Mouse (Mus musculus) kidney, postnatal 0 days (tissue): ENCODE results near the gene Hoxa11. TPM values are rescaled to one million over a fixed set of nuclear protein-coding genes. Genes with fewer than 3 reads are reported as not detected.

Experiments
- ATAC-seq: fragments of 200-750 bp; cut with Nextera tagmentation; replicated peaks from 2 replicates; pipeline ENCODE4 v1.8.0; 2017; ENCODE audit warnings: low read depth, moderate number of reproducible peaks, moderate TSS enrichment, moderate library complexity; ENCODE audit not compliant: low FRiP score
- DNase-seq: peaks from one replicate; pipeline ENCODE4 v3.0.0-alpha.2; 2016; ENCODE audit warnings: low spot score
- H3K27ac ChIP-seq: fragments of 300-500 bp; sonication (generic); 2 replicates; pipeline ENCODE4 v1.5.1; 2014; ENCODE audit warnings: mild to moderate bottlenecking
- H3K27me3 ChIP-seq: fragments of 300-500 bp; sonication (generic); 2 replicates; pipeline ENCODE4 v1.6.1; 2014; ENCODE audit warnings: low read length, mixed read lengths; ENCODE audit not compliant: insufficient read depth
- H3K36me3 ChIP-seq: fragments of 300-500 bp; sonication (generic); 2 replicates; pipeline ENCODE4 v1.6.1; 2014; ENCODE audit warnings: low read length, mixed read lengths; ENCODE audit not compliant: insufficient read depth
- H3K4me1 ChIP-seq: fragments of 300-500 bp; sonication (generic); replicated peaks from 2 replicates; pipeline ENCODE4 v1.6.1; 2014; ENCODE audit warnings: antibody characterized with exemption, low read length, mixed read lengths; ENCODE audit not compliant: insufficient read depth
- H3K4me2 ChIP-seq: fragments of 300-500 bp; sonication (generic); 2 replicates; pipeline ENCODE4 v1.6.1; 2014; ENCODE audit warnings: mild to moderate bottlenecking, low read length, moderate library complexity, mixed read lengths
- H3K4me3 ChIP-seq: fragments of 300-500 bp; sonication (generic); replicated peaks from 2 replicates; pipeline ENCODE4 v1.5.1; 2014; ENCODE audit warnings: low read depth, low read length
- H3K9ac ChIP-seq: fragments of 300-500 bp; sonication (generic); 2 replicates; pipeline ENCODE4 v1.6.1; 2014; ENCODE audit warnings: low read depth, low read length
- H3K9me3 ChIP-seq: fragments of 300-500 bp; sonication (generic); replicated peaks from 2 replicates; pipeline ENCODE4 v1.6.1; 2016; ENCODE audit warnings: low read length, inconsistent platforms, mixed read lengths
- CTCF ChIP-seq: IDR thresholded peaks from 2 replicates; pipeline ENCODE4 v1.5.1; 2016; ENCODE audit warnings: antibody characterized with exemption, low read depth, mild to moderate bottlenecking, moderate library complexity
- WGBS: fragments of 180-500 bp; shearing (Covaris S2); extraction: QIAGEN DNeasy Blood & Tissue Kit; methylation state at CpG from one replicate; pipeline ENCODE4 v1.1.7; 2014; 5-methylcytosine and 5-hydroxymethylcytosine counted together
- polyA plus RNA-seq: library from polyadenylated mRNA; unstranded; fragments of >200 nt; fragmentation: Nextera tagmentation; extraction: Ambion mirVana; gene quantifications from 2 replicates; pipeline ENCODE4 v1.2.1, GENCODE M21; 2015

The Hoxa11 gene
- polyA plus RNA-seq, 1 experiment from 2014 or later = 27.7 TPM

- DNase-seq (peak; percentile 44), ATAC-seq (no peak)
- TF ChIP-seq CTCF = no peak
- Histone ChIP-seq H3K27me3 (peaks cover 44% of the 10 kb centered on the region), H3K9ac (no peak overlapping the region), H3K4me1 (peaks cover 14% of the 10 kb centered on the region), H3K27ac (no peak overlapping the region), H3K4me3 (peak overlapping the region; percentile 20), H3K4me2 (peak overlapping the region; percentile 43), H3K36me3 (no peaks in the 10 kb centered on the region), H3K9me3 (no peaks in the 10 kb centered on the region)
- WGBS = 6% methylated on average over 59 of the region's 59 CpGs
These were observed 8.2 kb upstream of the Hoxa11 start for GRCm38 (mm10) chr6:52253511-52254500.

- peak overlapping the region; percentile 20 for H3K4me3 ChIP-seq
- DNase-seq (no peak), ATAC-seq (0 out of 2 replicates have a peak, but pooled peaks have one; percentile 21)
- peaks cover 19% of the 10 kb centered on the region for H3K4me1 ChIP-seq
- no peaks in the 10 kb centered on the region for H3K9me3 ChIP-seq
- WGBS = 20% methylated on average over 35 of the region's 35 CpGs
- H3K36me3 ChIP-seq = no peaks in the 10 kb centered on the region
- H3K4me2 ChIP-seq = peak overlapping the region; percentile 43
- no peak overlapping the region for H3K9ac ChIP-seq
- no peak for TF ChIP-seq CTCF
- no peak overlapping the region for H3K27ac ChIP-seq
- H3K27me3 ChIP-seq = peaks cover 36% of the 10 kb centered on the region
These were observed 7.3 kb upstream of the Hoxa11 start for GRCm38 (mm10) chr6:52252775-52253376.

- WGBS = 49% methylated on average over 24 of the region's 24 CpGs
- no peak overlapping the region for H3K4me3 ChIP-seq
- H3K27me3 ChIP-seq = peaks cover 36% of the 10 kb centered on the region
- ATAC-seq (no peak), DNase-seq (no peak)
- no peaks in the 10 kb centered on the region for H3K36me3 ChIP-seq
- no peak overlapping the region for H3K27ac ChIP-seq
- no peak overlapping the region; the same call in 1 of the 2 replicates for H3K4me2 ChIP-seq
- TF ChIP-seq CTCF = no peak
- H3K9me3 ChIP-seq = no peaks in the 10 kb centered on the region
- H3K9ac ChIP-seq = no peak overlapping the region
- peaks cover 22% of the 10 kb centered on the region for H3K4me1 ChIP-seq
These were observed 6.6 kb upstream of the Hoxa11 start for GRCm38 (mm10) chr6:52252016-52252774.

- no peaks in the 10 kb centered on the region for H3K36me3 ChIP-seq
- ATAC-seq (no peak), DNase-seq (no peak)
- H3K4me3 ChIP-seq = no peak overlapping the region
- 59% methylated on average over 7 of the region's 7 CpGs for WGBS
- peaks cover 36% of the 10 kb centered on the region for H3K27me3 ChIP-seq
- no peak for TF ChIP-seq CTCF
- H3K4me1 ChIP-seq = peaks cover 22% of the 10 kb centered on the region
- H3K9ac ChIP-seq = no peak overlapping the region
- H3K27ac ChIP-seq = no peak overlapping the region
- H3K9me3 ChIP-seq = no peaks in the 10 kb centered on the region
- no peak overlapping the region for H3K4me2 ChIP-seq
These were observed 5.7 kb upstream of the Hoxa11 start for GRCm38 (mm10) chr6:52251177-52251879.

- Histone ChIP-seq H3K27ac (peak overlapping the region; percentile 78; the same call in 1 of the 2 replicates), H3K4me1 (peaks cover 22% of the 10 kb centered on the region), H3K4me3 (peak overlapping the region; percentile 72; the same call in 1 of the 2 replicates), H3K4me2 (peak overlapping the region; percentile 90), H3K9ac (peak overlapping the region; percentile 52; the same call in 1 of the 2 replicates), H3K9me3 (no peaks in the 10 kb centered on the region), H3K27me3 (peaks cover 26% of the 10 kb centered on the region), H3K36me3 (no peaks in the 10 kb centered on the region)
- no peak for DNase-seq
- 39% methylated on average over 4 of the region's 4 CpGs for WGBS
- ATAC-seq = no peak
- TF ChIP-seq CTCF = no peak
These were observed 4.2 kb upstream of the Hoxa11 start for GRCm38 (mm10) chr6:52249826-52250225.
